In the genomic region with DNA sequence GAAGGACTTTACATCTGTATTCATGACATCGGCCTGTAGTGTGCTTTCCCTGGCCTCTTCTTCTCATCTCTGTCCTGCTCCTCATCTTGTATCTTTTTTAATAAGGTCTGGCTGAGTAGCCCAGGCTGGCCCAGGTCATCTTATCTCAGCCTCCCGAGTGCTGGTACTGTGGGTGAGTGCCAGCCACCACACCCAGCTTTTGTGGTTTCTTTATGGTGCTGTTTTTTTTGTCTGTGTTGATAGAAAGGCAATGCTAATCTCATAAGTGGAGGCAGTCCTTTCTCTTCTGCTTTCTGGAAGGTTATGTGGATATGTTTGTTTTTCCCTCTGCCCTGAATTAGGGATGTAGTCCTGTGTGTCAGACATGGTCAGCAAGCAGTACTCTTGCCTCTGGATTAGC, we compare ENCODE assay signal across 1 mouse cellular context.
TF ChIP-seq lines count a peak whose summit lies in the region.

No protein-coding gene starts in this region.

TF ChIP-seq in MEL, 35 proteins besides CTCF, POLR2A, EP300 and RAD21 (continued from another document):
- TF ChIP-seq MXI1 (IDR thresholded peaks at IDR 0.05; ENCODE audit: low read depth, low read length), result 0 out of 2 replicates have a peak, but pooled peaks have one; percentile 48
- TF ChIP-seq MYC (IDR thresholded peaks at IDR 0.05; ENCODE audit: low read depth, low read length), result peak; percentile 61; the same call in 1 of the 2 replicates
- TF ChIP-seq HCFC1 (IDR thresholded peaks at IDR 0.05; ENCODE audit: low read depth, low read length), result peak; percentile 67
- no peak for TF ChIP-seq POLR2AphosphoS5 (IDR thresholded peaks at IDR 0.05; ENCODE audit: borderline replicate concordance, low read depth, low read length)
- peak; percentile 98 for TF ChIP-seq GATA1 (IDR thresholded peaks at IDR 0.05; ENCODE audit: low read depth, low read length)
- peak; percentile 97 for TF ChIP-seq ZNF384 (IDR thresholded peaks at IDR 0.05; ENCODE audit: low read depth, low read length)
- TF ChIP-seq TAL1 (IDR thresholded peaks at IDR 0.05; ENCODE audit: low read length), result peak; percentile 95
- TF ChIP-seq ETS1 (IDR thresholded peaks at IDR 0.05; ENCODE audit: low read depth, low read length), result peak; percentile 98
- peak; percentile 46; the same call in 1 of the 2 replicates for TF ChIP-seq MYB (IDR thresholded peaks at IDR 0.05; ENCODE audit: low read depth, low read length)
- no peak for TF ChIP-seq ELF1 (IDR thresholded peaks at IDR 0.05; ENCODE audit: low read depth, low read length)
- TF ChIP-seq MAX (IDR thresholded peaks at IDR 0.05; ENCODE audit: low read length), result no peak
- TF ChIP-seq MAFK (IDR thresholded peaks at IDR 0.05; ENCODE audit: borderline replicate concordance, low read depth, low read length), result peak; percentile 88; the same call in 1 of the 2 replicates
- peak; percentile 72; the same call in 1 of the 2 replicates for TF ChIP-seq ZMIZ1 (IDR thresholded peaks at IDR 0.05; ENCODE audit: low read depth, low read length)
- TF ChIP-seq USF1 (IDR thresholded peaks at IDR 0.05; ENCODE audit: low read depth, low read length), result no peak
- peak; percentile 67; the same call in 1 of the 2 replicates for TF ChIP-seq TBP (IDR thresholded peaks at IDR 0.05; ENCODE audit: low read depth, low read length)
- TF ChIP-seq MEF2A (IDR thresholded peaks at IDR 0.05; ENCODE audit: extremely low read depth, insufficient replicate concordance, low read depth, low read length, poor library complexity, severe bottlenecking), result peak; percentile 65; the same call in 1 of the 2 replicates
- TF ChIP-seq UBTF (IDR thresholded peaks at IDR 0.05; ENCODE audit: borderline replicate concordance, insufficient read depth, low read depth, low read length), result no peak
